Mouse (Mus musculus) lung, embryonic 16.5 days (tissue): ENCODE results near the gene Fcho1. TPM values are rescaled to one million over a fixed set of nuclear protein-coding genes. Genes with fewer than 3 reads are reported as not detected.

Source experiments
- ATAC-seq: fragments of 200-750 bp; cut with Nextera tagmentation; 2 replicates; pipeline ENCODE4 v1.8.0; 2017; ENCODE audit warnings: low read depth, mild to moderate bottlenecking, moderate library complexity
- H3K27ac ChIP-seq: fragments of 300-500 bp; sonication (generic); 2 replicates; pipeline ENCODE4 v1.5.1; 2014; ENCODE audit warnings: mild to moderate bottlenecking, control low read depth, low read length
- H3K27me3 ChIP-seq: fragments of 300-500 bp; sonication (generic); 2 replicates; pipeline ENCODE4 v1.6.1; 2014; ENCODE audit warnings: low read depth, low read length, mixed read lengths; ENCODE audit not compliant: control insufficient read depth, insufficient read depth
- H3K36me3 ChIP-seq: fragments of 300-500 bp; sonication (generic); 2 replicates; pipeline ENCODE4 v1.6.1; 2014; ENCODE audit warnings: low read length; ENCODE audit not compliant: control insufficient read depth, insufficient read depth
- H3K4me1 ChIP-seq: fragments of 300-500 bp; sonication (generic); replicated peaks from 2 replicates; pipeline ENCODE4 v1.6.1; 2014; ENCODE audit warnings: low read length, mixed read lengths; ENCODE audit not compliant: control insufficient read depth, insufficient read depth
- H3K4me2 ChIP-seq: fragments of 300-500 bp; sonication (generic); 2 replicates; pipeline ENCODE4 v1.6.1; 2014; ENCODE audit warnings: low read depth, low read length, control low read depth
- H3K4me3 ChIP-seq: fragments of 300-500 bp; sonication (generic); 2 replicates; pipeline ENCODE4 v1.5.1; 2014; ENCODE audit warnings: mild to moderate bottlenecking, low read length, control low read depth
- H3K9ac ChIP-seq: fragments of 300-500 bp; sonication (generic); 2 replicates; pipeline ENCODE4 v1.6.1; 2014; ENCODE audit warnings: low read length, control low read depth
- H3K9me3 ChIP-seq: fragments of 300-500 bp; sonication (generic); 2 replicates; pipeline ENCODE4 v1.6.1; 2016; ENCODE audit warnings: low read length; ENCODE audit not compliant: control insufficient read depth
- WGBS: fragments of 180-500 bp; shearing (Covaris S2); extraction: QIAGEN DNeasy Blood & Tissue Kit; methylation state at CpG from one replicate; pipeline ENCODE4 v1.1.7; 2014; 5-methylcytosine and 5-hydroxymethylcytosine counted together
- polyA plus RNA-seq: library from polyadenylated mRNA; unstranded; fragments of >200 nt; fragmentation: Nextera tagmentation; extraction: Ambion mirVana; gene quantifications from 2 replicates; pipeline ENCODE4 v1.2.1, GENCODE M21; 2015

Fcho1 gene
- polyA plus RNA-seq, 1 experiment from 2014 or later, result 6.5 TPM

GRCm38 (mm10) chr8:71659751-71660150 lies 65.8 kb downstream of the Fcho1 start:
- ATAC-seq, result no peak
- no peak overlapping the region for H3K4me3 ChIP-seq
- no peak overlapping the region for H3K27ac ChIP-seq
- H3K4me2 ChIP-seq, result no peak overlapping the region
- H3K36me3 ChIP-seq, result no peaks in the 10 kb centered on the region
- peaks cover 5% of the 10 kb centered on the region for H3K4me1 ChIP-seq
- 52% methylated on average over 1 of the region's 1 CpGs for WGBS
- peaks cover 41% of the 10 kb centered on the region for H3K27me3 ChIP-seq
- no peaks in the 10 kb centered on the region for H3K9me3 ChIP-seq
- no peak overlapping the region for H3K9ac ChIP-seq

GRCm38 (mm10) chr8:71658515-71659049 lies 66.9 kb downstream of the Fcho1 start:
- Histone ChIP-seq H3K27me3 (peaks cover 41% of the 10 kb centered on the region), H3K4me1 (peaks cover 9% of the 10 kb centered on the region), H3K4me3 (no peak overlapping the region), H3K27ac (no peak overlapping the region), H3K9ac (no peak overlapping the region), H3K4me2 (no peak overlapping the region), H3K9me3 (no peaks in the 10 kb centered on the region), H3K36me3 (no peaks in the 10 kb centered on the region)
- WGBS, result 21% methylated on average over 17 of the region's 17 CpGs
- ATAC-seq, result no peak

Other genes with a start within 250 kb of the Fcho1 start
- 0.79 and 1.0 TPM in 2 replicates for gene Ano8, start 239.8 kb downstream of the Fcho1 start, polyA plus RNA-seq
- 16.1 and 17.4 TPM in 2 replicates for gene Gtpbp3, start 237.6 kb downstream of the Fcho1 start, polyA plus RNA-seq
- 130 and 145 TPM in 2 replicates for gene Plvap, start 214.0 kb downstream of the Fcho1 start, polyA plus RNA-seq
- gene Ccdc194, start 200.0 kb downstream of the Fcho1 start, polyA plus RNA-seq, result 0.23 and 0.58 TPM in 2 replicates
- gene Bst2, start 188.3 kb downstream of the Fcho1 start, polyA plus RNA-seq, result 50.4 and 51.1 TPM in 2 replicates
- 96.3 and 99.5 TPM in 2 replicates for gene Mvb12a, start 182.8 kb downstream of the Fcho1 start, polyA plus RNA-seq
- 4.4 and 4.5 TPM in 2 replicates for gene Tmem221, start 166.8 kb downstream of the Fcho1 start, polyA plus RNA-seq
- 0.10 TPM in 1 of 2 replicates, not detected in the other for gene Nxnl1, start 159.1 kb downstream of the Fcho1 start, polyA plus RNA-seq
- gene Slc27a1, start 156.8 kb downstream of the Fcho1 start, polyA plus RNA-seq, result 38.4 and 39.5 TPM in 2 replicates
- gene Pgls, start 133.5 kb downstream of the Fcho1 start, polyA plus RNA-seq, result 202 and 218 TPM in 2 replicates
- 2.7 and 3.7 TPM in 2 replicates for gene Fam129c, start 128.1 kb downstream of the Fcho1 start, polyA plus RNA-seq
- gene Colgalt1, start 114.7 kb downstream of the Fcho1 start, polyA plus RNA-seq, result 70.3 and 72.9 TPM in 2 replicates
- gene Unc13a, start 54.0 kb downstream of the Fcho1 start, polyA plus RNA-seq, result 0.67 and 0.68 TPM in 2 replicates
- gene Jak3, start 49.4 kb downstream of the Fcho1 start, polyA plus RNA-seq, result 8.9 and 9.1 TPM in 2 replicates
- 1.4 and 1.5 TPM in 2 replicates for gene Insl3, start 36.5 kb downstream of the Fcho1 start, polyA plus RNA-seq
- gene B3gnt3, start 23.9 kb downstream of the Fcho1 start, polyA plus RNA-seq, result 4.4 and 4.6 TPM in 2 replicates
- gene Zfp709, start 156.3 kb upstream of the Fcho1 start, polyA plus RNA-seq, result 6.2 and 7.2 TPM in 2 replicates
- gene Zfp882, start 182.9 kb upstream of the Fcho1 start, polyA plus RNA-seq, result 5.4 and 6.0 TPM in 2 replicates
- 22.0 and 24.6 TPM in 2 replicates for gene Zfp617, start 182.9 kb upstream of the Fcho1 start, polyA plus RNA-seq
- gene Zfp961, start 225.3 kb upstream of the Fcho1 start, polyA plus RNA-seq, result 22.4 and 24.4 TPM in 2 replicates